Mouse (Mus musculus): ENCODE data around the gene Gm10230. TPM values are rescaled to one million over a fixed set of nuclear protein-coding genes. Genes with fewer than 3 reads are reported as not detected.
"Not testable (repeated sequence)": the region's sequence is repeated elsewhere in the genome, so short reads cannot be mapped to it uniquely, and the experiment has no call there.

The Gm10230 gene
- polyA plus RNA-seq (2017; shearing (Covaris generic)), result not detected

GRCm38 (mm10) chrX:27494782-27495181 is at the start of gene Gm10230:
Gene Gm10230, minus strand, starts transcription at chrX:27494882.
- ATAC-seq, result not testable (repeated sequence)
